Mouse (Mus musculus) 3T3-L1 (cell line): ENCODE data around the gene Map3k21.
A peak's percentile ranks its signal among the peaks of the same experiment; 100 is the strongest.

Source experiments
- DNase-seq: peaks from one replicate; pipeline ENCODE4 v3.0.0-alpha.2; 2015; ENCODE audit warnings: low read depth, low spot score

Gene Map3k21

GRCm38 (mm10) chr8:125910365-125911228 is at the start of gene Map3k21:
Gene Map3k21 (plus strand): TSS chr8:125910450.
- no peak for DNase-seq

- no peak for DNase-seq
These were observed 44.1 kb upstream of the Map3k21 start for GRCm38 (mm10) chr8:125866125-125866524.

GRCm38 (mm10) chr8:125868552-125868951 is 41.7 kb upstream of the Map3k21 start:
- no peak for DNase-seq

- DNase-seq: no peak
These were observed 40.5 kb upstream of the Map3k21 start for GRCm38 (mm10) chr8:125869739-125870138.

GRCm38 (mm10) chr8:125870179-125870702 is 40.0 kb upstream of the Map3k21 start:
- no peak for DNase-seq

GRCm38 (mm10) chr8:125870821-125871321 is 39.4 kb upstream of the Map3k21 start:
- peak; percentile 81 for DNase-seq

GRCm38 (mm10) chr8:125872501-125873249 is 37.6 kb upstream of the Map3k21 start:
- DNase-seq: no peak

GRCm38 (mm10) chr8:125873250-125873534 is 37.1 kb upstream of the Map3k21 start:
- no peak for DNase-seq

GRCm38 (mm10) chr8:125880447-125880846 is 29.8 kb upstream of the Map3k21 start:
- DNase-seq: no peak

GRCm38 (mm10) chr8:125887549-125887948 is 22.7 kb upstream of the Map3k21 start:
- DNase-seq: no peak

- no peak for DNase-seq
These were observed 20.3 kb upstream of the Map3k21 start for GRCm38 (mm10) chr8:125889920-125890319.

- DNase-seq: no peak
These were observed 12.9 kb upstream of the Map3k21 start for GRCm38 (mm10) chr8:125897388-125897787.

- DNase-seq: no peak
These were observed 12.1 kb upstream of the Map3k21 start, which contains the start of gene Pcnx2 for GRCm38 (mm10) chr8:125897868-125898788. Gene Pcnx2 (minus strand): TSS chr8:125898317.

- peak; percentile 80 for DNase-seq
These were observed 11.4 kb upstream of the Map3k21 start for GRCm38 (mm10) chr8:125898899-125899298.

GRCm38 (mm10) chr8:125901167-125901566 is 9.1 kb upstream of the Map3k21 start:
- DNase-seq: peak; percentile 40

- DNase-seq: peak; percentile 44
These were observed 7.7 kb upstream of the Map3k21 start for GRCm38 (mm10) chr8:125902521-125902920.

GRCm38 (mm10) chr8:125905341-125905740 is 4.9 kb upstream of the Map3k21 start:
- no peak for DNase-seq

GRCm38 (mm10) chr8:125907311-125907710 is 2.9 kb upstream of the Map3k21 start:
- no peak for DNase-seq

- DNase-seq: no peak
These were observed 437 bp upstream of the Map3k21 start for GRCm38 (mm10) chr8:125909661-125910364.

GRCm38 (mm10) chr8:125911229-125911580 is 955 bp downstream of the Map3k21 start:
- no peak for DNase-seq

GRCm38 (mm10) chr8:125913206-125913605 is 3.0 kb downstream of the Map3k21 start:
- DNase-seq: no peak
